Mouse (Mus musculus): Measurements from ENCODE around the gene Pef1.

DNA sequence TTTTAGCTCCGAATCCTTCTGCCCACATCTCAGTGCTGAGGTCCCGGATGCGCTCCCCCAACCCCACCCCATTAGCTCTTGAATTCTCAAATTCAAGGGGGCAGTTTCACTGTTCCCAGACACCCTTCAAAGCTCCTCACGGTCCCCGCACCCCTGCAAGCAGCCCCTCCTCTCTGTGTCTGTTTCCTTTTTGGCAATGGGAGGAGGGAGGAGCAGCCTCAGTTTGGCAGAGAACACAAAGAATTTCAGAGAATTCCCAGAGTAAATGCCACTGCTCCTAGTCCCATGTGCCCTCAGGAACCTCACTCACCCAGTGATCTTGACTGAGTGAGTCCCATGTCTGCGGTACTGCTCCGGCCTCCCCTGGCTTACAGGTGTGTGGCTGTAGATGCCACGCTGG is 64.2 kb downstream of the Pef1 start:
- no peak for TF ChIP-seq CTCF (IDR thresholded peaks at IDR 0.05; ENCODE audit: extremely low read depth, insufficient read depth, low read length)
- TF ChIP-seq POLR2A (IDR thresholded peaks at IDR 0.05; ENCODE audit: extremely low read depth, insufficient read depth, low read length) = no peak

All from cortical plate, adult 2 months (tissue).